Mouse (Mus musculus): Measurements from ENCODE around the gene Aldh2.

Aldh2 gene

DNA sequence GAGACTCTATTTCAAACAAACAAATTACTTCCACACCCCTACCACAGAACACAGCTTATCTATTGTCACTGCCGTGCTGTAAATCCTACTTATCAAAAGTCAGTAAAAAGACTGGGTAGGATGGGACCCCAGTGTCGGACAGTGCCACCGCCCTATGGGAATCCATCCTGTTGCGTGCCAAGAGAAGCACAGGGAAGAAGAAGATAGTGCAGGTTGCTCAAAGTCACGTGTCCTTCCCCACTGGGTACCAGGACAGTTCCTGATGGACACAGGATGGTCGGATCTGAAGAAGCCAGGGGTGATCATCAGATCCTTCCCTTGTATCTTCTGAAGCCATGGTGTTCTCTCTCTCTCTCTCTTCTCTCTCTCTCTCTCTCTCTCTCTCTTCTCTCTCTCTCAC lies 2.1 kb upstream of the Aldh2 start:
- in situ Hi-C loops (cut with MboI), result loop anchor here (5.0 kb wide), 1 partner anchor 33 kb away; no protein-coding TSS in a partner anchor

- in situ Hi-C loops (cut with MboI), result loop anchor here (5.0 kb wide), 1 partner anchor 33 kb away; no protein-coding TSS in a partner anchor
These were observed 1.2 kb upstream of the Aldh2 start for GRCm38 (mm10) chr5:121594714-121595313.

DNA sequence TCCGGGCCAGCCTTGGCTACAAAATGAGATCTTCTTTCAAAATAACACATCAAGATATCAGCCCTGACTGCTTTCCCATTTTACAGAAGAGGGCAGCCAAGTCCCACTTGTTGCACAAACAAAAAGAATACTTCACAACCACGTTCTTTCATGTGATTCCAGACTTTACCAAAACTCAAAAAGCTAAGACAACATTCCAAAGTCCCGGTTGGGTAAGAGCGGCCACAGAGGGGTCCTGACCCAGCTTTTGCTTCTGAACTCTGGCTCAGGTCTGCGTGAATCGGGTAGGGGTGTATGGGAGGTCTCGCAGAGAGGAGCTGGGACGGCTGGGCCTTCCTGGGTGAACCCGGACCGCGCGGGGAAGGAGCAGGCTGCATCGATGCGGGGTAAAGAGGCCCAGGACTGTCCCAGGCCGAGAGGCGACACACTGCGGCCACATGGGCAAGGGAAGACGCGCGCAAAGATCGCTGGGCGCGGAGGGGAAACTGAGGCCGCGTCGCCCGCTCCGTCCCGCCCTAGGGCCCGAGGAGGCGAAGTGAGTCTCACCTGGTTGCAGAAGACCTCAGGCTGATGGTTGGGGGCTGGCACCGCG lies 712 bp downstream of the Aldh2 start:
- in situ Hi-C loops (cut with MboI), result no loop called here

DNA sequence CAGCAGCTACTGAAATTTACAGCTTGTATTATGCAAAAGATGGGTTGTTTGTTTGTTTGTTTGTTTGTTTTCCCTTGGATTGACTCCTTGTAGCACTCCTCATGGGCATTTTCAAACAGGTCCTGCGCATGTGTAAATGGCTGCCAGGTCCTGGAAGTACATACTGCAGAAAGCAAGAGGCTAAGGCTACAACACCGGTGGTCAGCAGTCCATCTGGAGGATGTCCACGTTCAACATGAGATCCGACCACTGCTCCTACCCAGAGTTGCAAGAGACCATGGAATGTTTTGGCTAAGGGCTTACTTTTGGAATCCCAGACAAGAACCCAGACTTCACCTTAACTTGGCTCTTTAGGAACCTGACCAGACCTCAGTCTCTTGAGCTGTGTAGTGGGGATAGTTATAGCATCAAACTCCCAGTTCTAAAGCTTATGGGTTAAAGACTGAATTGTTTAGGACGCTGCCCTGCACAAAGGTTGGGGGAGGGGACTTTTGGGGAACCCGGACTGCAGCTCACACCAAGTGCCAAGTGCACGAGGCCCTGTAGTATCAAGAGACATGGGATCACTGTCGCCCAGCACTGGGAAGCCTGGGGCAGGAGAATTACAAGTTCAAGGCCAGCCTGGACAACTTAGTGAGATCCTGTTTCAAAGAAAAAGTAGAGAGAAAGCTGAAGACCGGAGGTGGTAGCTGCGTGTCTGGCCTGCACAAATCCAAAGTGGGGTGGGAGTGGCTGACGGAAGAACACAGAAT lies 1.4 kb downstream of the Aldh2 start:
- in situ Hi-C loops (cut with MboI), result no loop called here

DNA sequence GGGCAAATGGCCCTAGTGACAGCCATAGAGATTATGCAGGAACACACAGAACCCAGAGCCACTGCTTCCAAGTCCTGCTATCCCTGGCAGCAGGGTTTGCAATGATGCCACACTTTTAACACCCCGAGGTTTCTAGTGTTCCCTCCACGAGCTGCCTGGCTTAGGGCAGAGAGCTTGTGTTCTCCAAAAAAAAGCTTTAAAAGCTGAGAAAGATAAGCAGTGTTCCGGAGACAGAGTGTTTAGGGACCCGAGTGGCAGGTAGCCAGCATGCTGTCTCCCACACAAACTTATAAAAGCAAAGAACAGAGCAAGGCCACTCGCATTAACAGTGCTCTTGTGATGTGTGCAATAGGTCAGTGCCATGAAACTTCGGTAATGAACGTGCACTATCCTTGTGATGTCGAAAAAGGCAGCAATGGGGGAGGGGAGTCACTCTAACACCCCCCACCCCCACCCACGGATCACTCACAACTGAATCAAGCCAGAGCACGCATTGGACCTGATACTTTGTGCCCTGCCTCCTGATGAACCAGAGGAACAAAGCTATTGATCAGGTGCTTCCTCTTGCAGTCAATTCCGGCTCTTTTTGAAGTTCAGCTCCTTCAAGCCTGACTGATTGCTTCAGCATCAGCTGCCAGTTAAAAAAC lies 2.1 kb downstream of the Aldh2 start:
- in situ Hi-C loops (cut with MboI), result no loop called here

DNA sequence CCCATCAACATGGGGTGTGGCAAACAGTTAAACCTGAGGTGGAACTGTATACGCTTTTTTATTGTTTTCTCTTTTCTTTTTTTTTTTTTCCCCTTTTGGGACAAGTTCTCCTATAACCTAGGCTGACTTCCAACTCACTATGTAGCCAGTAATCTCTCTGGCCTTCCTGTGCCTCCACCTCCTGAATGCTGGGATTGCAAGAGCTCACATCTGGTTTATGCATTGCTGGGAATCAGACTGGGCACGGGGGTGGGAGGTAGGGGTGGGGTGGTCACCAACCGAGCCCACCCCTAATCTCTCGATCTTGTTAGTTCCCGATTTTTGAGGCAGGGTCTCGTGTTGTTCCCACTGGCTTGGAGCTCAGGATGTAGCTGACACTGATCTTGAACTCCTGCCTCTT lies 3.7 kb downstream of the Aldh2 start:
- in situ Hi-C loops (cut with MboI), result no loop called here

- in situ Hi-C loops (cut with MboI), result no loop called here
These were observed 7.1 kb downstream of the Aldh2 start for GRCm38 (mm10) chr5:121586400-121587039.

DNA sequence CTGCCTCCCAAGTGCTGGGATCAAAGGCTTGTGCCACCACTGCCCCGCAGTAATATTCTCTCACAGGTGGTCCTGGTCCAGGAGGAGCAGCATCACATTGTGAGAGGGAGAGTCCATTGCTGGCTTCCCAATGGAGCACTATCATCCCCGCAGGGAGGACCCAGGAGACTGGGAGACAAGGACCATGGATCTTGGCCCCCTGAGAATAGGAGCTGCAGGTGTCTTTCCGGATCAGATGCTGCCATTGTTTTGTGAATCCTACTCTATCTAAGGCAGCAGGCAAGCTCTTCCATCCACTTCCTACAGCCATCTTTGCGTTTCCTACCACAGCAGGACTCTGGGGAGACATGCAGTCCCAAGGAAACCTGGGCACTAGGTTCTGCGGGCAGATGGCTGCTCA lies 7.9 kb downstream of the Aldh2 start:
- in situ Hi-C loops (cut with MboI), result no loop called here

- in situ Hi-C loops (cut with MboI), result no loop called here
These were observed 8.6 kb downstream of the Aldh2 start for GRCm38 (mm10) chr5:121585005-121585404.

GRCm38 (mm10) chr5:121583765-121584501 lies 9.7 kb downstream of the Aldh2 start:
- in situ Hi-C loops (cut with MboI), result no loop called here

DNA sequence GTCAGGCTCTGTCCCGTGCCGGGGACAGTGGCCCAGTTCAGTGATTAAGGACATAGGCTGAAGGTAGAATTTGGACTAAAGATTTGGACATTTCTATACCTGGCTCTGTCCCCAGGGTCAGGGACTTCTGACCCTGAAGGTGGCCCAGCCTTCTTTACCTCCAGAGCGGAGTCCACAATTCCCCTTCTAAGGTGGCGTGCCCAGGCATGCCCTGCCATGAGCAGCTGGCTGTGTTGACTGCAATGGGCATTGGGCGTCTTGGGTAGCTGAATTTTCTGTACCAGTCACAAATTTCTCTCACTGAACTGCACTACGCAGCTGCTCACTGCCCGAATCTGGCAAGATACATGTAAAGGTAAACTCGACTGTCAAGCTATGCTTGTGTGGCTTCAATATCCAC lies 11.7 kb downstream of the Aldh2 start:
- in situ Hi-C loops (cut with MboI), result no loop called here

GRCm38 (mm10) chr5:121576927-121577488 lies 16.6 kb downstream of the Aldh2 start:
- in situ Hi-C loops (cut with MboI), result no loop called here

DNA sequence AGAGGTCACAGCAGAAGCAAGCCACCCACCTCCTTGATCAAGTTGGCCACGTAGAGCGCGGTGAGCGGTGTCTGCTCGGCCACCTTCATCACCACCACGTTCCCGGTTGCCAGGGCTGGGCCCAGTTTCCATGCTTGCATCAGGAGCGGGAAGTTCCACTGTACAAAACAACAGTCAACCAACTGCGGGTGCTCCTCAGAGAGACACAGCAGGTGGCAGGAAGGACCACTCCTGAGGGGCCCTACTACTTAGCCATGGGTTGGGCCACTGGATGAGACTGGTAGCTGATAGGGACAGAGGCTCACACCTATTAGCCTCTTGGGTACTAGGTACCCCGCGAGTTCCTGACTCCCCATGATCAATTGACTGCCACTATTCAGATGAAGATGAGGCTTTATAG lies 17.8 kb downstream of the Aldh2 start:
- in situ Hi-C loops (cut with MboI), result no loop called here

GRCm38 (mm10) chr5:121574145-121574544 lies 19.5 kb downstream of the Aldh2 start:
- in situ Hi-C loops (cut with MboI), result no loop called here

- in situ Hi-C loops (cut with MboI), result no loop called here
These were observed 22.8 kb downstream of the Aldh2 start for GRCm38 (mm10) chr5:121570787-121571186.

- in situ Hi-C loops (cut with MboI), result no loop called here
These were observed 23.7 kb downstream of the Aldh2 start for GRCm38 (mm10) chr5:121569881-121570420.

DNA sequence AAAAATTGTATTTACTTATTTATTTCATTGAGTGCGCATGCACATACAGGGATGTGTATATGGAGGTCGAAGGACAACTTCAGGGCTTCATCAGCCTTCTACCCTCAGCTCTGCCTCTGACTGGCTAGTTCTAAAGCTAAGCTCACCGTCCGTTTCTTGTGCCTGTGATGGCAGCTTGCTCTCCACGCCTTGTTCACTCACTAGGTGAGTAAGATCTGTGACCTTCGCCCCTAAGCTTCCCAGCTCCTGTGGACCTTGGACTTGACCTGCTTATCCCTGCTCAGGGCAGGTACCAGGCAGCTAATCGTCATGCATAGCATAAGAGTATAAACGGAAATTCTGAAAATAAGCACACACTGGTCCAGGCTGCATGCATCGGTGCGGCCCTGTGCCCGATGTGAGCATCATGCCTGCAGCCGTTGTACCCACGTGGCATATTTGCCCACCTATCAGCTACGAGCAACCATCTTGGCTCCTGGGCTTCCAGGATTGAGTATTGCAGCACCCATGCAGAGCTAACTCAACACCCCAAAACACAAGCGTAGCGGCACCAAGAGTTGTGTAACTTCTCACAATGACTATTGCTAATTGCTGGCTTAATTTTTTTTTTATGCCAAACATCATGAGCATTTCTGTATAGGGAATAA lies 27.5 kb downstream of the Aldh2 start:
- in situ Hi-C loops (cut with MboI), result no loop called here

DNA sequence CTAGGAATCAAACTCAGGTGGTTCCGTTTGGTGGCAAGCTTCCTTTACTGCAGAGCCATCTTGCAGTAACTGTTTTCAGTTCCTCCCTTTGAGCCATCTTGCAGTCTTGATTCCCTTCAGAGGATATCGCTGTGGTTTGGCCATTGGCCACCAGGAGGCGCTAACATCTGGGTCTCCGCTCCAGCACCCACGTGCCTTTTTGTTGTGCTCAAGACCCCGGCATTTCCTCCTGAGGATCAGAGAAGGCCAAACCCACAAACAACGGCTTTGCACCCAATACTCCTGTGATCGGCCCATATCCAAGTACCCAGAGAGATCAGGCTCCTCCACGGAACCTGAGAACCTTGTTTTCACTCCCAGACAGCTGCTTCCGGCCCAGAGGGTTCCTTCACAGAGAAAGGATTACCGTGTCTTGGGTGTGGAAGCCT lies 29.1 kb downstream of the Aldh2 start:
- in situ Hi-C loops (cut with MboI), result loop anchor here (5.0 kb wide), 1 partner anchor 33 kb away; no protein-coding TSS in a partner anchor

- in situ Hi-C loops (cut with MboI), result loop anchor here (5.0 kb wide), 1 partner anchor 35 kb away; no protein-coding TSS in a partner anchor
These were observed 31.2 kb downstream of the Aldh2 start for GRCm38 (mm10) chr5:121562436-121562835.

GRCm38 (mm10) chr5:121549196-121549595 lies 44.4 kb downstream of the Aldh2 start:
- in situ Hi-C loops (cut with MboI), result no loop called here

All from mature B cell (primary cell).